Mouse (Mus musculus): ENCODE data around the gene Tbx15. TPM values are rescaled to one million over a fixed set of nuclear protein-coding genes. Genes with fewer than 3 reads are reported as not detected.
"Not testable (repeated sequence)": the region's sequence is repeated elsewhere in the genome, so short reads cannot be mapped to it uniquely, and the experiment has no call there.

Tbx15 gene
- total RNA-seq, 4 experiments from 2014 or later = 0.72 to 1.9 (median 1.1) TPM

- DNase-seq (ENCODE audit: low spot score in 2 of 2) = no peak
Measured at GRCm38 (mm10) chr3:99266752-99267303, 26.6 kb downstream of the Tbx15 start.

GRCm38 (mm10) chr3:99277973-99278580 lies 37.9 kb downstream of the Tbx15 start:
- DNase-seq (ENCODE audit: low spot score in 2 of 2) = no peak

- DNase-seq (ENCODE audit: low spot score in 2 of 2) = no peak
Measured at GRCm38 (mm10) chr3:99279718-99280117, 39.5 kb downstream of the Tbx15 start.

GRCm38 (mm10) chr3:99281453-99281852 lies 41.3 kb downstream of the Tbx15 start:
- no peak for DNase-seq (ENCODE audit: low spot score in 2 of 2)

- no peak for DNase-seq (ENCODE audit: low spot score in 2 of 2)
Measured at GRCm38 (mm10) chr3:99288302-99288701, 48.1 kb downstream of the Tbx15 start.

- no peak for DNase-seq (ENCODE audit: low spot score in 2 of 2)
Measured at GRCm38 (mm10) chr3:99290064-99290702, 50.0 kb downstream of the Tbx15 start.

GRCm38 (mm10) chr3:99290878-99291277 lies 50.7 kb downstream of the Tbx15 start:
- DNase-seq (ENCODE audit: low spot score in 2 of 2) = no peak

- no peak for DNase-seq (ENCODE audit: low spot score in 2 of 2)
Measured at GRCm38 (mm10) chr3:99291386-99291785, 51.2 kb downstream of the Tbx15 start.

GRCm38 (mm10) chr3:99292531-99292931 lies 52.4 kb downstream of the Tbx15 start:
- peak; percentile 5 to 58 for DNase-seq (ENCODE audit: low spot score in 2 of 2)

GRCm38 (mm10) chr3:99294209-99294608 lies 54.0 kb downstream of the Tbx15 start:
- DNase-seq (ENCODE audit: low spot score in 2 of 2) = not testable (repeated sequence)

GRCm38 (mm10) chr3:99295301-99295700 lies 55.1 kb downstream of the Tbx15 start:
- DNase-seq (ENCODE audit: low spot score in 2 of 2) = no peak

- no peak for DNase-seq (ENCODE audit: low spot score in 2 of 2)
Measured at GRCm38 (mm10) chr3:99296186-99296585, 56.0 kb downstream of the Tbx15 start.

- no peak for DNase-seq (ENCODE audit: low spot score in 2 of 2)
Measured at GRCm38 (mm10) chr3:99300846-99301245, 60.7 kb downstream of the Tbx15 start.

GRCm38 (mm10) chr3:99310877-99311276 lies 70.7 kb downstream of the Tbx15 start:
- no peak for DNase-seq (ENCODE audit: low spot score in 2 of 2)

GRCm38 (mm10) chr3:99311943-99312635 lies 71.9 kb downstream of the Tbx15 start:
- no peak for DNase-seq (ENCODE audit: low spot score in 2 of 2)

GRCm38 (mm10) chr3:99322345-99322744 lies 82.2 kb downstream of the Tbx15 start:
- no peak for DNase-seq (ENCODE audit: low spot score in 2 of 2)

GRCm38 (mm10) chr3:99329316-99329715 lies 89.1 kb downstream of the Tbx15 start:
- no peak for DNase-seq (ENCODE audit: low spot score in 2 of 2)

- no peak for DNase-seq (ENCODE audit: low spot score in 2 of 2)
Measured at GRCm38 (mm10) chr3:99331086-99331485, 90.9 kb downstream of the Tbx15 start.

GRCm38 (mm10) chr3:99336866-99337265 lies 96.7 kb downstream of the Tbx15 start:
- no peak for DNase-seq (ENCODE audit: low spot score in 2 of 2)

- DNase-seq (ENCODE audit: low spot score in 2 of 2) = no peak
Measured at GRCm38 (mm10) chr3:99338756-99339155, 98.6 kb downstream of the Tbx15 start.

GRCm38 (mm10) chr3:99340021-99340420 lies 99.8 kb downstream of the Tbx15 start:
- DNase-seq (ENCODE audit: low spot score in 2 of 2) = no peak

GRCm38 (mm10) chr3:99379616-99380250 lies 139.6 kb downstream of the Tbx15 start:
- no peak for DNase-seq (ENCODE audit: low spot score in 2 of 2)

All from left cerebral cortex, adult 8-10 months (tissue).